Mouse (Mus musculus): ENCODE measurements around the gene Trpv4.

The Trpv4 gene

GRCm38 (mm10) chr5:114658255-114658654 is at the start of gene Trpv4:
TSS of gene Trpv4 (minus strand) at chr5:114658421.
- no peak for DNase-seq (ENCODE audit: low spot score)

GRCm38 (mm10) chr5:114707265-114708068 is 49.2 kb upstream of the Trpv4 start, which contains the start of gene Tchp:
TSS of gene Tchp (plus strand) at chr5:114707760.
- peak; percentile 93 for DNase-seq (ENCODE audit: low spot score)

GRCm38 (mm10) chr5:114702403-114703392 is 44.5 kb upstream of the Trpv4 start:
- DNase-seq (ENCODE audit: low spot score), result peak; percentile 62

- DNase-seq (ENCODE audit: low spot score), result no peak
These were observed 40.8 kb upstream of the Trpv4 start for GRCm38 (mm10) chr5:114699015-114699414.

- DNase-seq (ENCODE audit: low spot score), result no peak
These were observed 40.0 kb upstream of the Trpv4 start for GRCm38 (mm10) chr5:114698044-114698746.

GRCm38 (mm10) chr5:114696939-114697338 is 38.7 kb upstream of the Trpv4 start:
- no peak for DNase-seq (ENCODE audit: low spot score)

- DNase-seq (ENCODE audit: low spot score), result no peak
These were observed 37.6 kb upstream of the Trpv4 start for GRCm38 (mm10) chr5:114695775-114696174.

GRCm38 (mm10) chr5:114690633-114691567 is 32.7 kb upstream of the Trpv4 start, which contains the start of gene Gltp:
TSS of gene Gltp (minus strand) at chr5:114690984.
- peak; percentile 94 for DNase-seq (ENCODE audit: low spot score)

- DNase-seq (ENCODE audit: low spot score), result no peak
These were observed 31.6 kb upstream of the Trpv4 start for GRCm38 (mm10) chr5:114689700-114690366.

- DNase-seq (ENCODE audit: low spot score), result no peak
These were observed 30.5 kb upstream of the Trpv4 start for GRCm38 (mm10) chr5:114688703-114689102.

GRCm38 (mm10) chr5:114687901-114688300 is 29.7 kb upstream of the Trpv4 start:
- no peak for DNase-seq (ENCODE audit: low spot score)

- no peak for DNase-seq (ENCODE audit: low spot score)
These were observed 28.5 kb upstream of the Trpv4 start for GRCm38 (mm10) chr5:114686726-114687210.

- DNase-seq (ENCODE audit: low spot score), result no peak
These were observed 27.8 kb upstream of the Trpv4 start for GRCm38 (mm10) chr5:114685986-114686385.

GRCm38 (mm10) chr5:114681717-114682116 is 23.5 kb upstream of the Trpv4 start:
- DNase-seq (ENCODE audit: low spot score), result no peak

GRCm38 (mm10) chr5:114680676-114681285 is 22.6 kb upstream of the Trpv4 start:
- DNase-seq (ENCODE audit: low spot score), result no peak

GRCm38 (mm10) chr5:114679841-114680591 is 21.8 kb upstream of the Trpv4 start:
- no peak for DNase-seq (ENCODE audit: low spot score)

GRCm38 (mm10) chr5:114674594-114674993 is 16.4 kb upstream of the Trpv4 start:
- no peak for DNase-seq (ENCODE audit: low spot score)

GRCm38 (mm10) chr5:114673114-114673513 is 14.9 kb upstream of the Trpv4 start:
- no peak for DNase-seq (ENCODE audit: low spot score)

- DNase-seq (ENCODE audit: low spot score), result no peak
These were observed 10.8 kb upstream of the Trpv4 start for GRCm38 (mm10) chr5:114669014-114669413.
